Mouse (Mus musculus): ENCODE measurements around the gene Dock9.

DNA sequence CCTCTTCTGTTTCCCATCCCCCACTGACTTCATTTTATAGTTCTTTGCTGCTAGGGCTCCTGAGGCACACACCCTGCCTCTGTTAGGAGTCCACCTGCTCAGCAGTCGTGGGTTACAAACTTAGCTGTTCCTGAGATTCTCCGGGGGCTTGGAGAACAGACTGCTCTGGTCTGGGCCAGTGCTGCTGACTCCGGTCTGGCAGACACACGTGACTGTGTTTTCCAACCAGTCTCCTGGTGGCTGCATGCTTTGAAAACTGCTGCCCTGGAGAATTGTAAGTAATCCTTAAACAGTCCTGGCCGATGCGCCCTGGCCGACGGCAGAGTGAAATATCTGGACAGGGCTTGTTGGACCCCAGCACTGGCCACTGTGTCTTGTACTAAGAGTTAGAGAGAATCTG lies 305.3 kb downstream of the Dock9 start:
- TF ChIP-seq CTCF (conservative IDR thresholded peaks at IDR 0.05; ENCODE audit: insufficient read depth, insufficient read length, low read depth, low read length) (no peak), POLR2A (IDR thresholded peaks at IDR 0.05; ENCODE audit: low read depth, low read length) (no peak)
